Mouse (Mus musculus): ENCODE measurements at regions not wholly inside any gene's neighbourhood (a gene's known extent, or its start where the extent isn't known, plus 50 kb on each side); places are given as distances from the start of the nearest gene placed in this dataset.

GRCm38 (mm10) chr10:118711529-118711928 lies 158.5 kb downstream of the Dyrk2 start:
- no peak for TF ChIP-seq CTCF (IDR thresholded peaks at IDR 0.05; ENCODE audit: borderline replicate concordance, control insufficient read depth, extremely low read depth, insufficient read depth, low read length, poor library complexity)
- no peak for TF ChIP-seq POLR2A (IDR thresholded peaks at IDR 0.05; ENCODE audit: control insufficient read depth, extremely low read depth, insufficient read depth, low read length, poor library complexity)
